Mouse (Mus musculus) neural tube, embryonic 11.5 days (tissue): ENCODE results near the gene Ankrd26. TPM values are rescaled to one million over a fixed set of nuclear protein-coding genes. Genes with fewer than 3 reads are reported as not detected.
A peak's percentile ranks its signal among the peaks of the same experiment; 100 is the strongest.

Experiments used
- ATAC-seq: fragments of 200-750 bp; cut with Nextera tagmentation; 2 replicates; pipeline ENCODE4 v1.8.0; 2017; ENCODE audit warnings: moderate number of reproducible peaks, mild to moderate bottlenecking, moderate TSS enrichment, moderate library complexity; ENCODE audit not compliant: insufficient read depth, low FRiP score, low TSS enrichment
- DNase-seq: peaks from one replicate; pipeline ENCODE4 v3.0.0-alpha.2; 2015; ENCODE audit warnings: low spot score
- H3K27ac ChIP-seq: fragments of 300-500 bp; sonication (generic); 2 replicates; pipeline ENCODE4 v1.5.1; 2014; ENCODE audit warnings: low read depth, mild to moderate bottlenecking, low read length
- H3K27me3 ChIP-seq: fragments of 300-500 bp; sonication (generic); 2 replicates; pipeline ENCODE4 v1.6.1; 2014; ENCODE audit warnings: mild to moderate bottlenecking, low read length, mixed read lengths; ENCODE audit not compliant: control insufficient read depth, insufficient read depth
- H3K36me3 ChIP-seq: fragments of 300-500 bp; sonication (generic); 2 replicates; pipeline ENCODE4 v1.6.1; 2014; ENCODE audit warnings: mild to moderate bottlenecking, low read length, moderate library complexity, mixed read lengths; ENCODE audit not compliant: control insufficient read depth, insufficient read depth
- H3K4me1 ChIP-seq: fragments of 300-500 bp; sonication (generic); 2 replicates; pipeline ENCODE4 v1.6.1; 2014; ENCODE audit warnings: low read length, mixed read lengths; ENCODE audit not compliant: control insufficient read depth, insufficient read depth
- H3K4me2 ChIP-seq: fragments of 300-500 bp; sonication (generic); 2 replicates; pipeline ENCODE4 v1.6.1; 2014; ENCODE audit warnings: low read depth, mild to moderate bottlenecking, moderate library complexity
- H3K4me3 ChIP-seq: fragments of 300-500 bp; sonication (generic); 2 replicates; pipeline ENCODE4 v1.5.1; 2014; ENCODE audit warnings: low read depth, low read length
- H3K9ac ChIP-seq: fragments of 300-500 bp; sonication (generic); 2 replicates; pipeline ENCODE4 v1.6.1; 2014; ENCODE audit warnings: mild to moderate bottlenecking, low read length
- H3K9me3 ChIP-seq: fragments of 300-500 bp; sonication (generic); 2 replicates; pipeline ENCODE4 v1.6.1; 2016; ENCODE audit warnings: low read length; ENCODE audit not compliant: control insufficient read depth
- WGBS: fragments of 180-500 bp; shearing (Covaris S2); extraction: QIAGEN DNeasy Blood & Tissue Kit; methylation state at CpG from one replicate; pipeline ENCODE4 v1.1.7; 2014; 5-methylcytosine and 5-hydroxymethylcytosine counted together
- polyA plus RNA-seq: library from polyadenylated mRNA; unstranded; fragments of >200 nt; fragmentation: Nextera tagmentation; extraction: Ambion mirVana; gene quantifications from 2 replicates; pipeline ENCODE4 v1.2.1, GENCODE M21; 2014

Ankrd26 gene
- 16.0 and 23.1 TPM in 2 replicates for polyA plus RNA-seq

DNA sequence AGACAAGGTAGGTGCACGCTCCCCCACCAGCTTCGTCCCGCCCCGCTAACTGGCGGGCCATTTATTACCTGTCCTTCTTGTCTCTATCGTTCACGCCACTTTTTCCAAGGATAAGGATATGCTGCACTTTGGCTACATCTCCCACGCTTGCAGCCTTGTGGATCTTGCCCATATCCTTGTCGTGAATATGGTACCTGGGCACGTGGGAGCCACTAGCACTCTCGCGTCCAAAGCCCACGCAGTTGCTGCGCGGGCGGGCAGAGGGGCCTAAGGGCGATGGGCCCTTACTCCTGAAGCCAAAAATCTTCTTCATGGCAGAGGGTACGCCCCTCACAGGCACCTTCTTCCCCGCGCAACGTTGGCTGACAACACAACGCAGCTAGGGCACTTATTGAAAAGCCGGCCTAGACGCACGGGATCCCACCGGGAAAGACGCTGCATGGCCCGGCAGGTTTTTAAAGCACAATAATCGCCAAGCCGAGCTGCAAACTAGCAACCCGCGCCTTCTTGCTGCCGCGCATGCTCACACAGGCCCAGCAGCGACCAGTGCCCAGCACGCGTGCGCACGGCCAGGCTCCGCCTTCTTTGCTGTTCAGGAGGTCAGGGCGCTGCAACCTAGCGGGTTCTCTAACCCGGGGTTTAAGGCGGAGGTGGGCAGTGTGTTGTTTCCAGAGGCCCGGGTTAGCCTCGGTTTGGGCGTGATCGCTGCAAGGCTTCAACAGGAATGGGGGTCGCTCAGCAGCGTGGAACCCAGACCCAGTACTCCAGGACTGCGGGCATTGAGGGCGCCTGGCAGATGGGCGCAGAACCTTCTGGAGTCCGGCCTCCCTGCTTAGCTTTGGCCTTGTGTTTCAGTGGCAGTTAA lies at the start of gene Ankrd26:
TSS of gene Ankrd26 (minus strand) at position 482 of the 865 bp plus-strand sequence.
- H3K9me3 ChIP-seq = no peaks in the 10 kb centered on the region
- H3K4me2 ChIP-seq = peak within 1 kb of the TSS; percentile 95
- H3K4me3 ChIP-seq = peak within 1 kb of the TSS; percentile 78
- peak; percentile 92 for DNase-seq
- H3K27me3 ChIP-seq = no peaks in the 10 kb centered on the region
- ATAC-seq = peak; percentile 95
- peak within 1 kb of the TSS; percentile 53; the same call in 1 of the 2 replicates for H3K27ac ChIP-seq
- peaks cover 2% of the 10 kb centered on the region; the same call in 1 of the 2 replicates for H3K4me1 ChIP-seq
- peak within 1 kb of the TSS; percentile 84 for H3K9ac ChIP-seq
- WGBS = 6% methylated on average over 54 of the region's 54 CpGs
- H3K36me3 ChIP-seq = no peaks in the 10 kb centered on the region

- no peaks in the 10 kb centered on the region for H3K9me3 ChIP-seq
- 88% methylated on average over 6 of the region's 6 CpGs for WGBS
- ATAC-seq = no peak
- H3K4me3 ChIP-seq = no peak overlapping the region
- no peak overlapping the region for H3K4me2 ChIP-seq
- H3K9ac ChIP-seq = no peak overlapping the region
- no peak for DNase-seq
- H3K27ac ChIP-seq = no peak overlapping the region
- no peaks in the 10 kb centered on the region for H3K36me3 ChIP-seq
- no peaks in the 10 kb centered on the region for H3K27me3 ChIP-seq
- H3K4me1 ChIP-seq = no peaks in the 10 kb centered on the region
Measured at GRCm38 (mm10) chr6:118608906-118609305, 46.9 kb upstream of the Ankrd26 start.

- no peaks in the 10 kb centered on the region for H3K9me3 ChIP-seq
- no peak overlapping the region for H3K4me2 ChIP-seq
- no peak overlapping the region for H3K27ac ChIP-seq
- H3K36me3 ChIP-seq = no peaks in the 10 kb centered on the region; the same call in 1 of the 2 replicates
- no peak overlapping the region for H3K4me3 ChIP-seq
- H3K9ac ChIP-seq = no peak overlapping the region
- 74% methylated on average over 7 of the region's 7 CpGs for WGBS
- ATAC-seq (no peak), DNase-seq (no peak)
- H3K4me1 ChIP-seq = no peaks in the 10 kb centered on the region
- no peaks in the 10 kb centered on the region for H3K27me3 ChIP-seq
Measured at GRCm38 (mm10) chr6:118605974-118606373, 43.9 kb upstream of the Ankrd26 start.

- no peaks in the 10 kb centered on the region for H3K4me1 ChIP-seq
- H3K4me2 ChIP-seq = no peak overlapping the region
- 90% methylated on average over 7 of the region's 7 CpGs for WGBS
- H3K4me3 ChIP-seq = no peak overlapping the region
- no peak overlapping the region for H3K9ac ChIP-seq
- H3K27me3 ChIP-seq = no peaks in the 10 kb centered on the region
- H3K9me3 ChIP-seq = no peaks in the 10 kb centered on the region
- no peaks in the 10 kb centered on the region; the same call in 1 of the 2 replicates for H3K36me3 ChIP-seq
- no peak overlapping the region for H3K27ac ChIP-seq
- ATAC-seq (no peak), DNase-seq (no peak)
Measured at GRCm38 (mm10) chr6:118603825-118604224, 41.8 kb upstream of the Ankrd26 start.

DNA sequence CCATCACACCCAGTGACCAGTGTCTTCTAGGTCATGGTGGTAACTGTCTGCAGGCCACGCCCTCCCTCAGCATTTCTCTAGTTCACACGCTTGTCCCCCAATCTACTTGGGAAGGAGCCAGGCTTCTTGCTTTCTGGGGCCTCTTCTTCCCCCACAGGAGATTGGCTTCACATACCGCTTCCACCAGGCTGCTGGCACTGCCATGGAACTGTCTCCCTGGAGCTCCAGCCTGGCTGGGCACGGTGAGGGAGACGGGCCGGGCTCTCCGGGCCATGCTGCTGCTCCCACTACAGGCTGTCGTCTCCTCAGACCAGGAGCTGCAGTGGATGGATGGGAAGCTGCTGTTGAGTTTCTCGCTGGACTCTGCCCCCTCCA lies 33.6 kb upstream of the Ankrd26 start:
- Histone ChIP-seq H3K4me1 (peaks cover 4% of the 10 kb centered on the region; the same call in 1 of the 2 replicates), H3K27me3 (peaks cover 7% of the 10 kb centered on the region; the same call in 1 of the 2 replicates)
- ATAC-seq = no peak

DNA sequence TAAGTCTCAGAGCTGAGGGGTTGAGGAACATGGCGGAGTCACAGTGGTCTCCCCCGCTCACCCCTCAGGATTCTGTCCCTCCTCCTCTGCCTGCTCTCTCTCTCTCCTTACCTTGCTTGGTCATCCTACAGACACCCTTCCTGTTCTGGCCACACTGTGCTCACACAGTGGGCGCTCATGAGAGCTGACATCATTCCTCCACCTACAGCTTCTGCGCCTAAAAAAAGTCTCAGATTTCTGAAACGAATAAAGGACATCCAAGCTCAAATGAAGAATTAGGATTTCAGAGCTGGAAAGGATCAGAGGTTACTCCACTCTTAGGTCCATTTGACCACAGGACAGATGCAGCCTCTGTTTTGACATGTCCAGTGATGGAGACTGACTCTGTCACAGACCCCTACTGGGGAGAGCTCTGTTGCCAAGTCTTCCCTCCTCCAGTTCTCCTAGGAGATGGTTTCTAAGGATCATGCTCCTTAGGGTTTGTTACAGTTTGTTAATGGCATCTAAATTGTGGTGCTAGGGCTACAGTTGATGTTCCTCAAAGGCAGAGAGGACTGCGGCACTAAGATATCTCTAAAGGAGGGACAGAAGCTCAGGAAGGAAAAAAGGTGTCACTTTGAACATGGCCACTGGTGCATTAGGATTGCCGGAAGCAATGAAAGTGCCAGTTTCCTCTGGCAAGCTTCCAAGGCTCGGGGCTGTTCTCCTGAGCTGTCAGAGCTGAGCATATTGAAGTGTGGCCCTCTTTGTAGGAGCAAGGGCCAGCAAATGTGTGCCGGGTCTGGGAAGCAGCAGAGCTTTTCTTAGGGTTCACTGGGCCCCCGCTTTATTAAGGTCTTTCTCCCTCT lies 33.0 kb upstream of the Ankrd26 start:
- DNase-seq = no peak
- Histone ChIP-seq H3K27me3 (peaks cover 7% of the 10 kb centered on the region; the same call in 1 of the 2 replicates), H3K9ac (no peak overlapping the region), H3K9me3 (no peaks in the 10 kb centered on the region), H3K27ac (no peak overlapping the region), H3K4me1 (peaks cover 4% of the 10 kb centered on the region; the same call in 1 of the 2 replicates), H3K36me3 (no peaks in the 10 kb centered on the region), H3K4me2 (no peak overlapping the region), H3K4me3 (no peak overlapping the region)
- 90% methylated on average over 10 of the region's 10 CpGs for WGBS
- ATAC-seq = no peak

More for the DNA sequence above, 33.6 kb upstream of the Ankrd26 start:
- no peaks in the 10 kb centered on the region for H3K36me3 ChIP-seq
- H3K9me3 ChIP-seq = no peaks in the 10 kb centered on the region
- no peak overlapping the region for H3K9ac ChIP-seq
- 80% methylated on average over 9 of the region's 9 CpGs for WGBS
- no peak overlapping the region for H3K27ac ChIP-seq
- H3K4me2 ChIP-seq = no peak overlapping the region
- DNase-seq = no peak
- no peak overlapping the region for H3K4me3 ChIP-seq

DNA sequence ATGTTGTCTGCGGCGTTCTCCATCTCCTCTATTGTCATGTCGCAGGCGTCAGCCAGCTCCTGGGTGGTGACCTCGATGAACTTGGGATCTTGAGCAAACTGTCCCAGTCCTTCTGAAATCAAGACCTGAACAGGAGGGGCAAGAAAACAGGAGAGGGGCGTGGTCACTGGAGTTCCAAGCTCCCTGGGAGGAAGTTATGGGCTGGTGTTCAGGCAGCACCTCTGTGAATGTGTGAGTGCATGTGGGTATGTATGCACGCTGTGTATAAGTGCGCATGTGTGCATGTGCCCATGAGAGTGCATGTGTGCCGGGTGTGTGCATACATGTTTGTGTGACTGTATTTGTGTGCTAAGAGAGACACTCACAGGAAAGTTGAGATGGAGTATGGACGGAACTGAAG lies 32.0 kb upstream of the Ankrd26 start:
- H3K4me1 ChIP-seq = peaks cover 4% of the 10 kb centered on the region; the same call in 1 of the 2 replicates
- H3K27me3 ChIP-seq = peaks cover 7% of the 10 kb centered on the region; the same call in 1 of the 2 replicates
- H3K9ac ChIP-seq = peak overlapping the region; percentile 51; the same call in 1 of the 2 replicates
- no peaks in the 10 kb centered on the region for H3K9me3 ChIP-seq
- no peaks in the 10 kb centered on the region for H3K36me3 ChIP-seq
- peak overlapping the region; percentile 87 for H3K4me2 ChIP-seq
- no peak overlapping the region for H3K27ac ChIP-seq
- no peak for ATAC-seq
- peak overlapping the region; percentile 38 for H3K4me3 ChIP-seq
- no peak for DNase-seq
- 35% methylated on average over 10 of the region's 10 CpGs for WGBS

GRCm38 (mm10) chr6:118593377-118594061 lies 31.5 kb upstream of the Ankrd26 start:
- under 1% methylated on average over 34 of the region's 34 CpGs for WGBS
- peak overlapping the region; percentile 51 for H3K9ac ChIP-seq

More at GRCm38 (mm10) chr6:118593377-118594061, 31.5 kb upstream of the Ankrd26 start:
- peak overlapping the region; percentile 87 for H3K4me2 ChIP-seq
- H3K27me3 ChIP-seq = peaks cover 7% of the 10 kb centered on the region; the same call in 1 of the 2 replicates
- ATAC-seq (peak; percentile 76), DNase-seq (peak; percentile 54)
- H3K4me3 ChIP-seq = peak overlapping the region; percentile 38
- no peaks in the 10 kb centered on the region for H3K36me3 ChIP-seq
- no peaks in the 10 kb centered on the region for H3K9me3 ChIP-seq
- H3K27ac ChIP-seq = no peak overlapping the region
- H3K4me1 ChIP-seq = peaks cover 4% of the 10 kb centered on the region; the same call in 1 of the 2 replicates
